Mouse (Mus musculus) ovary, adult 18-20 months (tissue): ENCODE measurements around the gene Mlxipl.
A peak's percentile ranks its signal among the peaks of the same experiment; 100 is the strongest.

Source experiments
- DNase-seq: peaks from one replicate; pipeline ENCODE4 v3.0.0; 2022; ENCODE audit warnings: low spot score, mixed read lengths

The Mlxipl gene

GRCm38 (mm10) chr5:135148715-135149052 lies 59.0 kb downstream of the Mlxipl start:
- DNase-seq = no peak

GRCm38 (mm10) chr5:135149053-135149819 lies 59.5 kb downstream of the Mlxipl start, which contains the start of gene Tbl2:
Gene Tbl2 (plus strand): TSS chr5:135149657.
- peak; percentile 99 for DNase-seq

GRCm38 (mm10) chr5:135149820-135150178 lies 60.1 kb downstream of the Mlxipl start:
- no peak for DNase-seq

GRCm38 (mm10) chr5:135156496-135156895 lies 66.8 kb downstream of the Mlxipl start:
- no peak for DNase-seq

GRCm38 (mm10) chr5:135161221-135161620 lies 71.5 kb downstream of the Mlxipl start:
- peak; percentile 49 for DNase-seq

- no peak for DNase-seq
These were observed 72.0 kb downstream of the Mlxipl start for GRCm38 (mm10) chr5:135161650-135162049.

GRCm38 (mm10) chr5:135162361-135162760 lies 72.7 kb downstream of the Mlxipl start:
- DNase-seq = no peak

GRCm38 (mm10) chr5:135162821-135163220 lies 73.1 kb downstream of the Mlxipl start:
- no peak for DNase-seq

GRCm38 (mm10) chr5:135166909-135167308 lies 77.2 kb downstream of the Mlxipl start:
- no peak for DNase-seq

GRCm38 (mm10) chr5:135167469-135167868 lies 77.8 kb downstream of the Mlxipl start:
- DNase-seq = no peak

GRCm38 (mm10) chr5:135168063-135169062 lies 78.7 kb downstream of the Mlxipl start, which contains the start of gene Bcl7b:
Gene Bcl7b (plus strand): TSS chr5:135168283.
- peak; percentile 97 for DNase-seq

- no peak for DNase-seq
These were observed 79.8 kb downstream of the Mlxipl start for GRCm38 (mm10) chr5:135169479-135169878.

- DNase-seq = no peak
These were observed 82.1 kb downstream of the Mlxipl start for GRCm38 (mm10) chr5:135171688-135172220.

GRCm38 (mm10) chr5:135172986-135173385 lies 83.3 kb downstream of the Mlxipl start:
- no peak for DNase-seq

GRCm38 (mm10) chr5:135175086-135175485 lies 85.4 kb downstream of the Mlxipl start:
- no peak for DNase-seq

- DNase-seq = no peak
These were observed 88.8 kb downstream of the Mlxipl start for GRCm38 (mm10) chr5:135178523-135178922.

GRCm38 (mm10) chr5:135178996-135179395 lies 89.3 kb downstream of the Mlxipl start:
- no peak for DNase-seq

GRCm38 (mm10) chr5:135179616-135180015 lies 89.9 kb downstream of the Mlxipl start:
- no peak for DNase-seq

GRCm38 (mm10) chr5:135180796-135181195 lies 91.1 kb downstream of the Mlxipl start:
- DNase-seq = no peak

- no peak for DNase-seq
These were observed 92.1 kb downstream of the Mlxipl start for GRCm38 (mm10) chr5:135181776-135182175.

- no peak for DNase-seq
These were observed 93.6 kb downstream of the Mlxipl start for GRCm38 (mm10) chr5:135183131-135183861.

GRCm38 (mm10) chr5:135185016-135185415 lies 95.3 kb downstream of the Mlxipl start:
- no peak for DNase-seq
